Mouse (Mus musculus): ENCODE results near the gene Nmral1.
"Not testable (repeated sequence)": the region's sequence is repeated elsewhere in the genome, so short reads cannot be mapped to it uniquely, and the experiment has no call there.

The Nmral1 gene

GRCm38 (mm10) chr16:4718753-4719518 is at the start of gene Nmral1:
Nmral1 (minus strand) TSS chr16:4719356.
- peak; percentile 96 for DNase-seq (ENCODE audit: low read depth, low spot score)

GRCm38 (mm10) chr16:4768719-4769118 is 49.6 kb upstream of the Nmral1 start:
- no peak for DNase-seq (ENCODE audit: low read depth, low spot score)

- no peak for DNase-seq (ENCODE audit: low read depth, low spot score)
These were observed 48.0 kb upstream of the Nmral1 start for GRCm38 (mm10) chr16:4767012-4767790.

GRCm38 (mm10) chr16:4765852-4766251 is 46.7 kb upstream of the Nmral1 start:
- DNase-seq (ENCODE audit: low read depth, low spot score), result no peak

GRCm38 (mm10) chr16:4763276-4763675 is 44.1 kb upstream of the Nmral1 start:
- DNase-seq (ENCODE audit: low read depth, low spot score), result peak; percentile 53

- DNase-seq (ENCODE audit: low read depth, low spot score), result no peak
These were observed 43.3 kb upstream of the Nmral1 start for GRCm38 (mm10) chr16:4762437-4762836.

- DNase-seq (ENCODE audit: low read depth, low spot score), result not testable (repeated sequence)
These were observed 37.6 kb upstream of the Nmral1 start for GRCm38 (mm10) chr16:4756660-4757335.

GRCm38 (mm10) chr16:4754045-4754444 is 34.9 kb upstream of the Nmral1 start:
- DNase-seq (ENCODE audit: low read depth, low spot score), result no peak

GRCm38 (mm10) chr16:4752155-4752554 is 33.0 kb upstream of the Nmral1 start:
- no peak for DNase-seq (ENCODE audit: low read depth, low spot score)

- DNase-seq (ENCODE audit: low read depth, low spot score), result no peak
These were observed 23.0 kb upstream of the Nmral1 start for GRCm38 (mm10) chr16:4742186-4742585.

GRCm38 (mm10) chr16:4739994-4740393 is 20.8 kb upstream of the Nmral1 start:
- no peak for DNase-seq (ENCODE audit: low read depth, low spot score)

- no peak for DNase-seq (ENCODE audit: low read depth, low spot score)
These were observed 17.1 kb upstream of the Nmral1 start for GRCm38 (mm10) chr16:4736262-4736661.

GRCm38 (mm10) chr16:4730776-4731358 is 11.7 kb upstream of the Nmral1 start:
- DNase-seq (ENCODE audit: low read depth, low spot score), result no peak

- DNase-seq (ENCODE audit: low read depth, low spot score), result no peak
These were observed 8.8 kb upstream of the Nmral1 start for GRCm38 (mm10) chr16:4727963-4728362.

GRCm38 (mm10) chr16:4727526-4727925 is 8.4 kb upstream of the Nmral1 start:
- DNase-seq (ENCODE audit: low read depth, low spot score), result no peak

- no peak for DNase-seq (ENCODE audit: low read depth, low spot score)
These were observed 7.5 kb upstream of the Nmral1 start for GRCm38 (mm10) chr16:4726528-4727128.

GRCm38 (mm10) chr16:4725780-4726527 is 6.8 kb upstream of the Nmral1 start, which contains the start of gene Hmox2:
Hmox2 (plus strand) TSS chr16:4726361.
- DNase-seq (ENCODE audit: low read depth, low spot score), result peak; percentile 95

- DNase-seq (ENCODE audit: low read depth, low spot score), result no peak
These were observed 6.1 kb upstream of the Nmral1 start for GRCm38 (mm10) chr16:4725266-4725665.

GRCm38 (mm10) chr16:4722915-4723209 is 3.7 kb upstream of the Nmral1 start:
- no peak for DNase-seq (ENCODE audit: low read depth, low spot score)

GRCm38 (mm10) chr16:4722128-4722914 is 3.2 kb upstream of the Nmral1 start:
- peak; percentile 89 for DNase-seq (ENCODE audit: low read depth, low spot score)

Data from A20 (cell line).